Mouse (Mus musculus): ENCODE results near the gene Hddc3. TPM values are rescaled to one million over a fixed set of nuclear protein-coding genes. Genes with fewer than 3 reads are reported as not detected.
A peak's percentile ranks its signal among the peaks of the same experiment; 100 is the strongest.

Hddc3 gene
- polyA plus RNA-seq, 1 experiment from 2014 or later = 26.7 TPM

DNA sequence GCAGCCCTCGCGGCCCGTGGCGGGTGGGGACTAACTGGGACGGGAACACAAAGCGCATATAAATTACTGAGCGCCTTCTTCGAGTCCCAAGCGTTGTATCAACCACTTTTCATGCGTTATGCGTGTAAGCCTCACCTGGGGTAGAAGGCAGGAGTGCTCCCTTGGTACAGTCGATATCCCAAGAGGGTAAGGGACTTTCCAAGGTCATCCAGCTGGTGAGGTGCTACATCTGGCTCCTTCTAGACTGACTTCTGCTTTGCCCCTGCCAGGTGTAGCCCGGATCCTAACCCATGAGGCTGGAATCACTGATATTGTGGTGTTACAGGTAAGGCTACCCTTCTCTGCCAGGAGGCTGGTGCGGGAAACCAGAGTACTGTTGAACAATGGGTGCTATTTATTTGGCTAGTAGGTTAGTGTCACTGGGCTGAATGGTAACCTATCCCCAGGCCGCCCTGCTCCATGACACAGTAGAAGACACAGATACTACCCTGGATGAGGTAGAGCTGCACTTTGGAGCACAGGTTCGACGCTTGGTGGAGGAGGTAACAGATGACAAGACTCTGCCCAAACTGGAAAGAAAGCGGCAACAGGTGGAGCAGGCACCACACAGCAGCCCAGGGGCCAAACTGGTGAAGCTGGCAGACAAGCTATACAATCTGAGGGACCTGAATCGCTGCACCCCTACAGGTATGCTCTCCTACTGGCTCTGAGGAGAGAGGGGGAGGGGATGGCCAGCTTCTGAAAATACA is 540 bp downstream of the Hddc3 start:
- peak overlapping the region; percentile 50 for H3K4me3 ChIP-seq (ENCODE audit: low read length)
- no peaks in the 10 kb centered on the region; the same call in 1 of the 2 replicates for H3K9me3 ChIP-seq (ENCODE audit: control insufficient read depth, low read length)
- no peaks in the 10 kb centered on the region for H3K36me3 ChIP-seq (ENCODE audit: control insufficient read depth, insufficient read depth, low read length)
- 25% methylated on average over 19 of the region's 19 CpGs for WGBS
- peak overlapping the region; percentile 93 for H3K4me2 ChIP-seq (ENCODE audit: low read length)
- H3K27me3 ChIP-seq (replicated peaks; ENCODE audit: control insufficient read depth, insufficient read depth, low read length) = no peaks in the 10 kb centered on the region
- peak; percentile 9; the same call in 1 of the 2 replicates for ATAC-seq
- peak overlapping the region; percentile 83 for H3K9ac ChIP-seq (ENCODE audit: low read depth, low read length)
- peak overlapping the region; percentile 77 for H3K27ac ChIP-seq (ENCODE audit: low read depth, low read length)
- H3K4me1 ChIP-seq (ENCODE audit: control insufficient read depth, insufficient read depth, low read depth, low read length) = peaks cover 24% of the 10 kb centered on the region

DNA sequence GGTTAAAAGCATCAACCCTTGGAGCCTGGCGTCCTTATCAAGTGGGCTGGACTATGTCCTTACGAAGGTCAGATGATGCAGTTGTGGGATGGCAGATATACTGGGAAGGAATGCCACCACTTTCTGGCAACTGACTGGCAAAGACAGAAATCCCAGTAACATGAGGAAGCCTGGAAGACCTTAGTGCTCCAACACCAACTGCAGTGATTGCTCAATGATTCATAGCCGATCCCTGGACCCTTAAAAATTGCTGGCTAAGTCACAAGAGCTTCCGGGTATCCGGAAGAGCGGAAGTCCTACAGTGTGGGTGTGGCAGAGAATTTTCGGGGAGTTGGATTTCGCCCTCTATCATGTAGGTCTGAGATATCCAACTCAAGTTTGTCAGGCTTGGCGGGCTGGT is 3.3 kb downstream of the Hddc3 start:
- Histone ChIP-seq H3K27ac (ENCODE audit: low read depth, low read length) (no peak overlapping the region), H3K27me3 (replicated peaks; ENCODE audit: control insufficient read depth, insufficient read depth, low read length) (no peaks in the 10 kb centered on the region), H3K36me3 (ENCODE audit: control insufficient read depth, insufficient read depth, low read length) (peaks cover 13% of the 10 kb centered on the region), H3K4me1 (ENCODE audit: control insufficient read depth, insufficient read depth, low read depth, low read length) (peaks cover 7% of the 10 kb centered on the region), H3K4me3 (ENCODE audit: low read length) (no peak overlapping the region), H3K9me3 (ENCODE audit: control insufficient read depth, low read length) (no peaks in the 10 kb centered on the region; the same call in 1 of the 2 replicates), H3K9ac (ENCODE audit: low read depth, low read length) (no peak overlapping the region), H3K4me2 (ENCODE audit: low read length) (no peak overlapping the region)
- ATAC-seq = no peak
- 94% methylated on average over 9 of the region's 9 CpGs for WGBS

DNA sequence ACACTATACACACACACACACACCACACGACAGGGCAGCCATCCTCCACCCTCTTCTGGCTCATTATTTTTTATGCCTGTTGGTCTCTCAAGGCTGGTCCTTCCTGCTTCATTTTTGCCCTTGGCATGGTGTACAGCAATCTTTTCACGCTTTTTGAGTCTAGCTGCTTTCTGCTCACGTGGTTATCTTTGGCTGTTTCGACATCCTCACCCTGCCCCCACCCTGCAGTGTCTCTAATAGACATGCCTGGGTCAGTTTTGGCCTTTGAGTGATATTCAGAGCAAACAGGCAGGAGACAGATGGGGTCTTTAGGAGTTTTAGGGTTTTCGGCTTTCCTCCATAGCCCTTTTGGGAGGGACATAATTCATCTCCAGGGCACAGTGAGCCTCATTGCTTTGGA is 3.9 kb downstream of the Hddc3 start:
- Histone ChIP-seq H3K27me3 (replicated peaks; ENCODE audit: control insufficient read depth, insufficient read depth, low read length) (no peaks in the 10 kb centered on the region), H3K27ac (ENCODE audit: low read depth, low read length) (no peak overlapping the region), H3K4me2 (ENCODE audit: low read length) (no peak overlapping the region), H3K36me3 (ENCODE audit: control insufficient read depth, insufficient read depth, low read length) (peaks cover 18% of the 10 kb centered on the region), H3K4me3 (ENCODE audit: low read length) (no peak overlapping the region), H3K9me3 (ENCODE audit: control insufficient read depth, low read length) (no peaks in the 10 kb centered on the region; the same call in 1 of the 2 replicates), H3K9ac (ENCODE audit: low read depth, low read length) (no peak overlapping the region), H3K4me1 (ENCODE audit: control insufficient read depth, insufficient read depth, low read depth, low read length) (peaks cover 6% of the 10 kb centered on the region)
- 85% methylated on average over 5 of the region's 5 CpGs for WGBS
- no peak for ATAC-seq

DNA sequence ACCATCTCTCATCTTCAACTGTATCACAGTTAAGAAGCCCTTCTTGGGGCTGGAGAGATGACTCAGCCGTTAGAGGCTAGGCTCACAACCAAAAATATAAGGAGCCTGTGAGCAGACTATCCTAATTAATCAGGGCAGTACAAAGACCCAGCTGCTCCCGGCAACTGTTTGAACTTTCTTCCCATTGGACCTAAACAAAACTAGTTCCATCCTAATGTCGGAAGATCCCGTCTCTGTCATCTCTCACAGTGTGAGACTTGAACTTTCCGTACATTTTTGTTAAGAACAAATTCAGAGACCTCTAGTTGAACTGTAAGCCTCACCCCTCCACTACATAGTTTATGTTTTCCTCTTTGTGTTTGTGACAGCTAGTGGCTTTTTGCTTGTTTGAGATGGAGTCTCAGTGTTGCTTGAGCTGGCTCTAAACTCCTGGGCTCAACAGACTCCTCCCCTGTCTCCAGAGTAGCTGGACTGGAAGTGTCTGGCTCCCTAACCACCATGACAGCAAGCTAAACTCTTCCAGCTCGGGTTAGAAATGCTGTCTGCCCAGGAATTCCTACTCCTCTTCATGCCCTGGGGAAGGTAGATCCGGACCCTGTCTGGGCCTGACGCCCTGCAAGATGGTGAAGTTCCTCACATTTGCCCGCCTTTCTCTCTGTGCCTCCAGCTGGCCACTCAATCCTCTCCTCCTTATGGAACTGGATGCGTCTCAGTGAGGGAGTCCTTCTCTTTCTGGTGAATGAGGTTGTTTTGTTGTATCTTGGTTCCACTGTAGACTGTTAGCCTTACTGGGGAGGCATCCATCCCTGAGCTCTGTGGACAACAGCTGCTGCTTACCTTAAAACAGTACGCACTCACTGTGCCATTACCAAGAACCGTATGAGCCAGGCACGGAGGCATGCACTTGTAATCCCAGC is 5.0 kb downstream of the Hddc3 start:
- Histone ChIP-seq H3K4me3 (ENCODE audit: low read length) (no peak overlapping the region), H3K4me2 (ENCODE audit: low read length) (no peak overlapping the region), H3K9me3 (ENCODE audit: control insufficient read depth, low read length) (no peaks in the 10 kb centered on the region; the same call in 1 of the 2 replicates), H3K9ac (ENCODE audit: low read depth, low read length) (no peak overlapping the region), H3K36me3 (ENCODE audit: control insufficient read depth, insufficient read depth, low read length) (peaks cover 24% of the 10 kb centered on the region), H3K27ac (ENCODE audit: low read depth, low read length) (0 out of 2 replicates have a peak overlapping the region, but pooled peaks have one; percentile 54), H3K27me3 (replicated peaks; ENCODE audit: control insufficient read depth, insufficient read depth, low read length) (no peaks in the 10 kb centered on the region), H3K4me1 (ENCODE audit: control insufficient read depth, insufficient read depth, low read depth, low read length) (peaks cover 6% of the 10 kb centered on the region)
- ATAC-seq = no peak
- WGBS = 69% methylated on average over 13 of the region's 13 CpGs

DNA sequence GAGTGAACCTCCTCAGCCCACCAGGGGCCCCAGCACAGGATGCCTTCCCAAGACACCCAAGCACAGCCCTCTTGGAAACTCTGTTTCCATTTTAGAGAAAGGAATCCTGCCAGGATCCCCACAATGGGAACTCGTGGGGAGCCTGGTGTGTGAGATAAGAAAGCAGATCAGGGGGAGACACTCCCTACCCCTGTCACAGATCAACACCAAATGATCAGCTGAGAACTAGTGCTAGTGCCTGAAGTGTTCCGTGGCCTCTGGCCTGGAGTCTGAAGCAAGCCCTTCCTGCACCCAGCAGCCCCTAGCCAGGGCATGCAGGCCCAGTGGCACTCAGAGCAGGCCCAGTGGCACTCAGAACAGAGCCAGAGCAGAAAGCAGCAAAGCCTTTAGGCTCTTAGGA is 7.9 kb downstream of the Hddc3 start:
- Histone ChIP-seq H3K4me3 (ENCODE audit: low read length) (no peak overlapping the region), H3K4me2 (ENCODE audit: low read length) (no peak overlapping the region), H3K4me1 (ENCODE audit: control insufficient read depth, insufficient read depth, low read depth, low read length) (no peaks in the 10 kb centered on the region), H3K27me3 (replicated peaks; ENCODE audit: control insufficient read depth, insufficient read depth, low read length) (no peaks in the 10 kb centered on the region), H3K36me3 (ENCODE audit: control insufficient read depth, insufficient read depth, low read length) (peaks cover 34% of the 10 kb centered on the region), H3K27ac (ENCODE audit: low read depth, low read length) (no peak overlapping the region), H3K9ac (ENCODE audit: low read depth, low read length) (no peak overlapping the region; the same call in 1 of the 2 replicates), H3K9me3 (ENCODE audit: control insufficient read depth, low read length) (no peaks in the 10 kb centered on the region)
- ATAC-seq = no peak
- 68% methylated on average over 2 of the region's 2 CpGs for WGBS

DNA sequence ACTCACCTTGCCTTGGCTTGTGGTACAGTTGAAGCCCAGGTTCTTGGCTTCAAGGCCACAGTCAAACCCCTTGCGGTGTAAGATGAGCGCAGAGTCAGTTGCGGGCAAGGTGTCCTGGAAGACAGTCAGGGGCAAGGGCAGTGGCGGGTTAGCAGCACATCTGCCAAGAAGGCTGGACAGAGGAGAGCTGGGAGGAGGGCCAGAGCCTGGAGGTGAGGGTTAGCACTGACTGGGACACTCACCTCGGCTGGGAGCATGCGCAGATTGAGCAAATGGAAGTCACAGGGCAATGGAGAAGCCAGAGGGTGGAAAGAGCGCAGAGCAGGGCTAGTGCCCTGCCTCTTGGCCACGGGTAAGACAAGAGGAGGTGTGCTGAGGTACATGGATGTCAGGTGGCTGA is 10.0 kb downstream of the Hddc3 start:
- no peaks in the 10 kb centered on the region for H3K9me3 ChIP-seq (ENCODE audit: control insufficient read depth, low read length)
- H3K9ac ChIP-seq (ENCODE audit: low read depth, low read length) = no peak overlapping the region
- H3K27ac ChIP-seq (ENCODE audit: low read depth, low read length) = no peak overlapping the region
- H3K4me2 ChIP-seq (ENCODE audit: low read length) = no peak overlapping the region
- no peak for ATAC-seq
- H3K27me3 ChIP-seq (replicated peaks; ENCODE audit: control insufficient read depth, insufficient read depth, low read length) = no peaks in the 10 kb centered on the region
- H3K4me3 ChIP-seq (ENCODE audit: low read length) = no peak overlapping the region
- WGBS = 92% methylated on average over 8 of the region's 8 CpGs
- no peaks in the 10 kb centered on the region for H3K4me1 ChIP-seq (ENCODE audit: control insufficient read depth, insufficient read depth, low read depth, low read length)
- H3K36me3 ChIP-seq (ENCODE audit: control insufficient read depth, insufficient read depth, low read length) = peaks cover 40% of the 10 kb centered on the region

DNA sequence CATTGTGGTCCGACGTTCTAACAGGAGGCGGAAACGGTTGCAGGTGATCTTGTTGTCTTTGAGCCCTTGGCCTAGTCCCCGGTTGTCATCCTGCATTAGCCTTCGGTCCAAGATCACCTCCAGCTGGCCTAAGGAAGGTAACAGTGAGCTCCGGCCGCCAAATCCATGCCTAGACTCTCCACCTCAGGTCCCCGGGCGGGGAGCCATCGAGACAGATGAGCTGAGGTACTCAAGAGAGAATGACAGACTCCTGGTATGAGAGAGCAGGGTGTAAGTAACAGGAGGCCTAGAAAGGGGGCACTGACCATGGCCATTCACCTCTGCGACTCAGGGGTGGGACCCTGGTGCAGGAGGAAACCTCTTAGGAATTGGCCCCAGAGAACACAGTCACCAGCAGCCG is 13.4 kb downstream of the Hddc3 start:
- Histone ChIP-seq H3K27me3 (replicated peaks; ENCODE audit: control insufficient read depth, insufficient read depth, low read length) (no peaks in the 10 kb centered on the region), H3K9ac (ENCODE audit: low read depth, low read length) (no peak overlapping the region), H3K36me3 (ENCODE audit: control insufficient read depth, insufficient read depth, low read length) (peaks cover 48% of the 10 kb centered on the region), H3K27ac (ENCODE audit: low read depth, low read length) (no peak overlapping the region), H3K9me3 (ENCODE audit: control insufficient read depth, low read length) (no peaks in the 10 kb centered on the region), H3K4me2 (ENCODE audit: low read length) (no peak overlapping the region), H3K4me1 (ENCODE audit: control insufficient read depth, insufficient read depth, low read depth, low read length) (no peaks in the 10 kb centered on the region), H3K4me3 (ENCODE audit: low read length) (no peak overlapping the region)
- WGBS = 90% methylated on average over 13 of the region's 13 CpGs
- ATAC-seq = no peak

DNA sequence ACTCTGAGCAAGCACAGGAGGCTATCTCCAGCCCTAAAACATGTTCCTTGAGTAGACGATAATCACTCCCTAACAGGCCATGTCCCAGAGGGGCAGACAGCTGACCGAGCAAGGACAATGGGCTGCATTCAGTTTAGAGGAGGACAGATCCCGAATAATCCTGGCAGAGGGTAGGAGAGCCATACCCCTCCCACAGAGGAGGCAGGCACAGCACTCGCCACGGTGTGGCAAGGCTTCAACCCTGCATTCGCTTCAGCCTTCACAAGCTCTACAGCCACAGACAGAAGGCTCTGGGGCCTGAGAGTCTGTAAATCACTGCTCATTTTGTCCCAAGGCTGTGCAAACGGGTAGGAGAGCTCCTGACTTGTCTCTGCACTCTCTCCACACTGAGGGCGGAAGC is 14.3 kb downstream of the Hddc3 start:
- no peaks in the 10 kb centered on the region for H3K9me3 ChIP-seq (ENCODE audit: control insufficient read depth, low read length)
- peak; percentile 76 for ATAC-seq
- no peak overlapping the region for H3K9ac ChIP-seq (ENCODE audit: low read depth, low read length)
- no peak overlapping the region for H3K4me3 ChIP-seq (ENCODE audit: low read length)
- no peaks in the 10 kb centered on the region for H3K4me1 ChIP-seq (ENCODE audit: control insufficient read depth, insufficient read depth, low read depth, low read length)
- no peaks in the 10 kb centered on the region for H3K27me3 ChIP-seq (replicated peaks; ENCODE audit: control insufficient read depth, insufficient read depth, low read length)
- 20% methylated on average over 8 of the region's 8 CpGs for WGBS
- H3K27ac ChIP-seq (ENCODE audit: low read depth, low read length) = no peak overlapping the region
- H3K36me3 ChIP-seq (ENCODE audit: control insufficient read depth, insufficient read depth, low read length) = peaks cover 46% of the 10 kb centered on the region
- H3K4me2 ChIP-seq (ENCODE audit: low read length) = no peak overlapping the region

DNA sequence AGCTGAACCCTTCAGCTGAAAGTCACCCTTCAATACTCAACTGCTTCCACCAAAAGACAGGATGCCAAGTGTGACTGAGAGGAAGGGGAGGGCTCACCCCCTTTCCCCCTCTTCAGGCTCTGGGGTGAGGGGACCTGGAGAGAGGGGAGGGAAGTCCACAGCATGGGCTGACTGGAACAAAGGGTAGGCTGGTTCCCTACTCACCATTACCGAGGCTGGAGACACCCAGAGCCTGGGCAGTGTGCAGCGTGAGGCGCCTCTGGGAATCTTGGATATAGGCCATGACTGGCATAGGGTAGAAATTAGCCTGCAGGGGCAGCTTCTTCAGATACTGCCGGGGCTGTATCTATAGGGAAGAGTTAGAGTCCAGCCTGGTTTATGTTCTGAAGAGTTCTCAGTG is 15.1 kb downstream of the Hddc3 start:
- 41% methylated on average over 4 of the region's 4 CpGs for WGBS

More for the DNA sequence above, 15.1 kb downstream of the Hddc3 start:
- Histone ChIP-seq H3K9ac (ENCODE audit: low read depth, low read length) (no peak overlapping the region), H3K4me2 (ENCODE audit: low read length) (no peak overlapping the region), H3K27ac (ENCODE audit: low read depth, low read length) (no peak overlapping the region), H3K36me3 (ENCODE audit: control insufficient read depth, insufficient read depth, low read length) (peaks cover 49% of the 10 kb centered on the region), H3K4me1 (ENCODE audit: control insufficient read depth, insufficient read depth, low read depth, low read length) (no peaks in the 10 kb centered on the region), H3K27me3 (replicated peaks; ENCODE audit: control insufficient read depth, insufficient read depth, low read length) (no peaks in the 10 kb centered on the region), H3K4me3 (ENCODE audit: low read length) (no peak overlapping the region), H3K9me3 (ENCODE audit: control insufficient read depth, low read length) (no peaks in the 10 kb centered on the region)
- ATAC-seq = no peak; the same call in 1 of the 2 replicates

All from hindbrain, embryonic 16.5 days (tissue).